Mouse (Mus musculus) brain, embryonic 18.5 days (tissue): ENCODE results near the gene Zfp664.

ENCODE experiments used
- DNase-seq: peaks from one replicate; pipeline ENCODE4 v3.0.0-alpha.2; 2012; ENCODE audit warnings: low read depth, low spot score

Gene Zfp664

DNA sequence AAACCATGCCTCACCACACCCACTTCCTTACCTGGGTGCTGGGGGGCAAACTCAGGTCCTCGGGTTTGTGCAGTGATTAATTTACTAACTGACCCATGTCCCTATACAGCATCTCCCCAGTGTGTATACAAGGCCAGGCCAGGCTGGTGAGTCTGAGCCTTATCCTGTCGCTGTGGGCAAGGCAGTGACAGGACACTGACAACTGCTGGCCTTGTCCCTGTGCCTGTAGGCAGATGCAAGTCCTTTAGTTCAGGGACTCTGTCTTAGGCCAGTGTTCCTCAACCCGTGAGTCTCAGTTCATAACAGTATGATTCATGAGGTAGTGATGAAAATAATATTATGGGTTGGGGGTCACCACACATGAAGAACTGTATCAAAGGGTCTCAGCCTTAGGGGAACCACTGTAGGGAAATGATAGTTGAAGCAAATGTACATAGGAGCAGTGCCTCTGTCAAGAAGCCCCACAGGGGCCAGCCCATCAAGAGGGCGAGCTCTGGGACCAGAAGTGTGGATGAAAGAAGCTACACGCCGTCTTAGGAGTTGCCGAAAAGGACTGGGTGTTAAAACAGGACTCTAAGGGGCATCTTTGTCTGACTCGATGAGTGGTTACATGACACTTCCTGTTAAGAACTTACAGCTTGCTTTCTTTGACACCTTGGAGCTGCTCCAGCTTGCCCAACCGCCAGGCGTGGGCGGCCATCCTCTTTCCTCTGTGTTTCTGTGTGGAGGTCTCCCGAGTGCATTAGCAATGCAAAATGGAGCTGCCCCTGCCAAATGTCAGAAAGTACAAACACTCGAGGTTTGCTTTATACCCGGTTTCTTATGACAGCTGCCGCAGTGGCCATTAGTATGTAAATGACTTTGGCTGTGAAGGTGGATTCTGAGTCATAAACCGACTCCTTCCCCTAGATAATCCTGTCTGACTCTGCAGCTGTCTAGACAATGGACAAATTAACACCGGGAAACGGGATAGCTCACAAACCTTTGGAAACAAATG is 60.2 kb downstream of the Zfp664 start:
- DNase-seq, result no peak

DNA sequence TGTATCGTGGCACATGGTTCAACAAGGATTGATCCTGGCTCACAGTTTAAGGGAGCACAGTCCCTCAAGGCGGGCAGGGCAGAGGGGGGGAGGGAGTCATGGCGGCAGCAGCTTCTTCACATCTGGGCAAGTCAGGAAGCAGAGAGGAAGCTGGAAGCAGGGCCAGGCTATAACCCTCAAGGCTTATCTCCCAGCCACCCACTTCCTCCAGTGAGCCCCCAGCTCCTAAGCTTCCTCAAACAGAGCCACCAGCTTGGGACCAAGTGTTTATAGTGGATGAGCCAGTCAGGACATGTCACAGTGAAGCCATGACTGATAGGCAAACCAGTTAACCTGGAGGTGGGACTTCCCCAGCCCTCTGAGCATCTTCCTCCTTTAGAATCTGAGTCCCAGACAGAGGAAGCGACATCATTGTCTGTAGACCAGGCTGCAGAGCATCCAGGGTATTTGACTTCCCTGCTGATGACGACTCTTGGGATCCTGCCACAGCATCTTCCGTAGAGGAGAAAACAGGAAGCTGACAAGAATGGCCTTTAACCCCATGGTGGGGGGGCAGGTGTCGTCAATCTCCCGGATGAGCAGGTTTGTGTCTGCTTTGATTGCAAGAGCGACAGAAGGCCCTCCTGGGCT is 67.0 kb downstream of the Zfp664 start:
- DNase-seq, result no peak

DNA sequence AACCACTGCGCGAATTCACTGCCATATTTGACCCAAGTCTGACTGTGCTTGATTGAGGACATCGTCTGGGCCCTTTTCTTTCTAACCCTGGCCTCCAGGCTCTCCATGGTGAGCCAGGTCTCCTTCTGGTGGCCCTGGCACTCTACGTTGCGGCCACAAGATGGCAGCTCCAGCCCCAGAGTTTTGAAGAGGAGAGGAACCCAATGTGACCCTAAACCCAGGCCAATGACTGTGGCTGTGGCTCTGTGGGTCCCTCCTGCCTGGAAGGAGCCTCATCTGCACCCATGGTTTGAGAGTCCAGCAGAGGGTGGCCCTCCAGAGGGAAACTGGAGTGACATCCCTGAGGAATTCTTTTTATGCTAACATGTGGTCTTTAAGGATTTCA is 67.6 kb downstream of the Zfp664 start:
- DNase-seq, result no peak

DNA sequence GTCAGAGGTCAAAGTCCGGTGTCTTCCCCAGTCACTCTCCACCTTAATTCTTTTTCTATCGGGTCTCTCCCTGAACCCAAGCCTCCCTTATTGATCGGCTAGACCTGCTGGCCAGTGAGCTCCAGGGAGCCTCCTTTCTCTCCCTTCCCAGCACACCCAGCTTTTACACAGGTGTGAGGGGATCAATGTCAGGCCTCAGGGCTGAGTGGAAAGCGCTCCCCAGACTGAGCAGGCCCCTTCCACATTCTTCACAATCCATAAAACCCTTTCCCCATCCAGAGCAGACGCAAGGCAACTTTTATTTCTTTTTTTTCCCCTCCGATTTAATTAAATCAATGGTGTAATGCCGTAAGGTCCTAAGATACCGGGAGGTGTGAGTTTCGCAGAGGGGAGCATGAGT is 68.1 kb downstream of the Zfp664 start:
- DNase-seq, result no peak

DNA sequence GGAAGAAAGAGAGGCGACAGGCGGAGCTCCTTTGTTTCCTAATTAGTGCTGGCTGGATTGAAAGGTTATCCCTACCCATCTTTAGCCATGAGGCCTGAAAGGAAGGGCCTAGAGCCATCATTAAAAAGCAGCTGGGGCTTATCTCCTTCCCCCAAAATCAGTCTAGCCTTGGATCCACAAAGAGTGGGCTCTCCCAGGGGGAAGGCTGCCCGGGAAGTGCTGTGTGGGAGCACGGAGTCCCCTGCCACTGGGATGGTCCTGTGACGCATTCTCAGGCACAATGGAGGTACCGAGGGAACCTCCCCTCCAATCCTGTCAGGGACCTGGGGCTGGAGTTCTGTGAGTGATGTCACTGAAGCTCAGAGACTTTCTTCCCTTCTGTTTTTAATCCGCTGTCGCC is 68.6 kb downstream of the Zfp664 start:
- DNase-seq, result no peak

DNA sequence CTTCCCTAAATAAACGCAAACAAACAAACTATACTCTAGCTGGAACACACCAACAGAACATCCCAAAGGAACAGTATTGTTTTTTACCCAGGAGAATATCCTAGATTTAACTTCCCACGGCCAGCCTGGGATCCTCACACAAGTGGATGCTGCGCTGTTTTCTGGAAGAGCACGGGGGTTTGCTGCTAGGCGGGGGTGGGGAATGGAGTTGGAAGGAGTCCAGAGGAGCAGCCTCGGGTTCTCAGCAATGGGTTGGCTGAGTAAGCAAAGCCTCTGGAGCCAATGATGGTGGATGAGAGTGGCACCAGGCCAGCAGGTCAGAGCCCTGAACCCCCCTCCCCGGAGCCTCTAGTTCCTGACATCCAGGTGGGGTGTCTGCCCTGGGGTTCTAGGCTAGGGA is 72.1 kb downstream of the Zfp664 start:
- no peak for DNase-seq

DNA sequence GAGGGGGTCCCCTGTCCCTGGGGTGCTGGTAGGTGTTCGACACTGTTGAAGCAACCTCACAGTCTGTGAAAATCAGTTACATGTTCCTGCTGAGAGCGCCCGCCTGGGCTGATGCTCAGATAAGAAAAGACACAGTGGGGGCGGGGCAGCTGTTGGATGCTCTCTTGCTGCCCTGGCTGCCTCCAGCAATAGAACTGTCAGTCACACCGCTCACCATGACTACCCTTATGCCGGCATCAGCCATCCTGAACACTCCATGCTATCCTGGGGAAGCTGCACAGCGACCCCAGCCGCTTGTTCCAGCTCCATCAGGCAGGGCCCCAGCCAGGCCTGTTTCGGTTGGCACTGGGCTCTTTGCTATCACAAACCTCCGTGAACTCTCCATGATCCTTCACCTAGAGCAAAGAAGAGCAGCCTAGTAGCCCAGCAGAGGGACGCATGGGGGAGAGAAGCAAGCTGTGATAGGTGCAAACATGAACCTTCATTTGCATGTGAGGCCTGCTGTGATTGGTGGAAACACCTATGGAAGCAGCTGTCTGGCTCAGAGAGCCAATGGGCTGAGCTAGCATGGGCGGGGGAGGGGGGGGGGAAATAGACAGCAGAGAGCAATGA is 80.8 kb downstream of the Zfp664 start:
- no peak for DNase-seq

DNA sequence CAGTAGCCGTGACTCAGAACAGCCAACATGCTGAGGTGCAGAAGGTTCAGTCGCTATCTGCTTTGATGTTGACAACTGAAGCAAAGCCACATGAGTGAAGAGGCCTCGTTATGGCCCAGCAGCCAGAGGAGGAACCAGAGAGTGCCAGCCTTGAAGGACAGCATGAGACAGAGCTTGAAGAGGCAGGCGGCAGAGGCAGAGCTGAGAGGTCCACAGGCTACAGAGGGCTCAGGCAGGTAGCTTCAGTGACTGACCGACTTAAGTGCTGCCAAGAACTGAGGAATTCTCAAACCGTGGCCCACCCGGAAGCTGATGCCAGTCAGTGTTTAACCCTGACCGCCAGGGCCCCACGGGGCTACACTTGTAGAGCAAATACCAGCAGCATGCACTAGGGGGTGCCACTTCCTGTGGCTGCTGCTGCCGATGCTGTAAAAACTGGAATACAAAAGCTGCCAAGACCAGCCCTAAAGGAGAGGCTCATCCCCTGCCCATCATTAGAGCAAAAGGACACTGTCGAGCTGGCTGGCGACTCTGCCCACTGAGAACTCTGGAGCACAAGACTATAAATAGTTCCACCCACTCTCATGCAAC is 81.4 kb downstream of the Zfp664 start:
- DNase-seq, result no peak

DNA sequence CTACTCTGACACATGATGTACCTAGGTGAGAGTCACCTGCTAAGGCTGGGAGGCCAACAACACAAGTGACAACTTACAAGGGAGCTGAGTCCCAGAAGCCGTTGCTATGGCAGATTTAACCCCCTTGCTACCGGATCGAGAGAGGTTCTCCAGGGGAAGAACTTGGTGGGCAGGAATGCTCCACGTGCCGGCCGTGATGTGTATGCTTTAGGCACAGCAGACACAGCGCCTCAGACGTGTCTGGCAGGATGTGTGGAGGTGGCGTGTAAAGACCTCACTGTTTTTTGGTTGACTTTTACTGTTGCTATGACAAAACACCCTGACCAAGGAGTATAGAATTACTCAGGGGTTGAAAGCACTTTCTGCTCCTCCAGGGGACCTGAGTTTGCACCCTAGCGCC is 81.9 kb downstream of the Zfp664 start:
- no peak for DNase-seq

DNA sequence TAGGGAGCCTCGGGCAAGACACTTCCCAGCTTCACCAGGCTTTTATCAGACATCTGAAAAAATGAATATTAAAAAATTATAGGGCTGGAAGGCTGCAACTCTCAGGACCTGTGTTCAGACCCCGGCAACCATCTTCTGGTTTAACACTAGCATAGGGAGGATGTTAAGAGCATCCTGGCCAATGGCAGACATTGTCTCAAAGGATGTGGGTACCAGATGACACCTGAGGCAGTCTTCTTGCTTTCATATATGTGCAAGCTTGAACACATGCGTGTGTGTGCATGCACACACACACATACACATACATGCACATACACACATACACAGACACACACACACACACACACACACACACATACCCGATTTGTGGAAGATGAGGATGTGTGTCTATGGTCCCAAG is 82.6 kb downstream of the Zfp664 start:
- DNase-seq, result no peak

DNA sequence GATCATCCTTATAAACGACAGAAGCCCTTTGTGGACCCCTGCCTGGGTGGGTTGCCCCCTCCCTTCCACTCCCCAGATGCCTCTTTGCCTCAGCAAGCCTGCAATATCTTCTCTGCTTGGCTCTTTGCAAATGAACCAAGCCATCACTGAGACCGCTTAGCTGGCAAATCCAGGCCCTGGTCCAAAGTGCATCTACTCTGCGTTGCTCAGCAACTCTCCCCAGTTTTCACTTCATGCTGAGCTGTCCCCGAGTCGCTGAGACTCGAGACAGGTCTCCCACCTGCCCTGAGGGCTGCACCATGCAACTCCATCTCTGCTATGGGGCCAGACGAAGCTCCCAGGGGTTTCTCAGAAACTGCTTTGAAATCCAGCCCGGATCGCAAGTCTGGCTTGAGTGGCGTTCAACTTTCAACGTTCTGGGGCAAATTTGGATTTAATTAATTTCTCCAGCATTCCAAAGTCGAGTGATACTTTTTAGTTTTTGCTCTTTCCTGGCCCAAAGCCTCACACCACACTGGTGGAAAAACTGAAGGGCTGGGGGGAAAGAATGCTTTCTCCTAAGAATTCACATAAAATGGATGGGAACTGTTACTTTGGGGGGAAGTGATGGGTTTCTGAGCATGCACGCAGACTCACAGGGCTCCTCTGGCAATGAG is 88.3 kb downstream of the Zfp664 start:
- no peak for DNase-seq

DNA sequence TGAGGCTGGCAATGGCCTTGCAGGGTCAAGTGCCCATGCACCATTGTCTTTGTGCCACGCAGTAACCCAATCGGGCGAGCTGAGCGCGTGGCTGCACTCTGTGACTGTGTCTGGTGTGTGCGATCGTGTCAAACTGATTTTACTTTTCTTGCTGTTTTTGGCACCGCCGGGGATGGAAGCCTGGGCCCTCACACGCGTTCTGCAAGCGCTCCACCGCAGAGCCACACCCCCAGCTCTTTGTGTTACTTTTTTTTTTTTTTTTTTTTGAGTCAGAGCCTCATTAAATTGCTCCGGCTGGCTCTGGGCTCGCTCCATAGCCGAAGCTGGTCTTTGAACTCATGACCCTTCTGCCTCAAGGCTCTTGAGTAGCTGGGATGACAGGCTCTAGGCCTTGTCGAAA is 88.8 kb downstream of the Zfp664 start:
- no peak for DNase-seq
